7 mouse cellular contexts compared by ENCODE assay signal in the genomic region with DNA sequence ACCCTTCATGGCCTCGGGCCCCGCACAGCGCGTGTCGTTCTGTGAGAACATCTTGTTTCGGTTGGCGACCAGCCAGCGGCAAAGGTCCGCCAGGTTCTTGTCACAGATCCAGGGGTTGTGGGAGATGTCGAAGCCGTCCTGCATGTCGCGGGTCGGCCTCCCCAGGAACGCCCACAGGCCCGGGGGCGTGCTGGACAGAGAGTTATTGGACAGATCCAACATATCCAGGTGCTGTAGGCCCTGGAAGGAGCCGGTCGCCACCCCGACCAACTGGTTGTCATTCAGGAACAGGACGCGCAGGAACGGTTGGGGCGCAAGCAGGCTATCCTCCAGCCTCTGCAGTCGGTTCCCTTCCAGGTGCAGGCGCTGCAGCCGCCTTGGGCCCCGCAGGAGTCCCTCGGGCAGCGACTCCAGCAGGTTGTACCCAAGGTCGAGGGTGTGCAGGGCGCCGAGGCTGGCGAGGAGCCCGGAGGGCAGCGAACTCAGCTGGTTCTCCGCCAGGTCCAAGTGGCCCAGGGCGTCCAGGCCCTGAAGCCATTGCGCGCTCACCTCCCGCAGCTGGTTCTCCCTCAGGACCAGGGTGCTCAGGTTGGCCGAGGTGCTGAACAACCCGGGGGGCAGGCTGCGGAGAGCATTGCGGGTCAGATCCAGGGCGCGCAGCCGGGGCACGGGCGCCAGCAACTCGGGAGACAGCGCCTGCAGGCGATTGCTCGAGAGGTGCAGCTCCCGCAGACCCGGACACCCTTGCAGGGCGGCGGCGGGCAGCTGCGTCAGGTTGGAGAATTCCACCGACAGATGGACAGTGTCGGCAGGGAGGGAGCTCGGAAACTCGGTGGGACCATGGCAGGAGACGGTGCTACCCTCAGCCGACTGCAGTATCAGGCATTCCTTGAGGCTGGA. TPM values are rescaled to one million over a fixed set of nuclear protein-coding genes. Genes with fewer than 3 reads are reported as not detected.
DNase-seq lines count a peak whose midpoint lies in the region; ATAC-seq lines count a peak whose summit lies in the region.

No protein-coding gene starts in this region.

- H3K27ac ChIP-seq in lung, embryonic 15.5 days = no peak overlapping the region

- 0 out of 2 replicates have a peak overlapping the region, but pooled peaks have one; percentile 6 for H3K4me3 ChIP-seq in lung, embryonic 15.5 days

- peaks cover 84% of the 10 kb centered on the region for H3K27me3 ChIP-seq in lung, embryonic 15.5 days

- peaks cover 25% of the 10 kb centered on the region for H3K4me1 ChIP-seq in lung, embryonic 15.5 days

- 3% methylated on average over 66 of the region's 66 CpGs for WGBS in lung, embryonic 15.5 days

- H3K9me3 ChIP-seq in lung, embryonic 15.5 days = peaks cover 8% of the 10 kb centered on the region; the same call in 1 of the 2 replicates

- peak; percentile 31 for DNase-seq in Muller cell, postnatal 12 days (ENCODE audit: inconsistent ontology term)
- peak; percentile 85 to 86 for DNase-seq in adrenal gland, postnatal 36 days
- DNase-seq in heart, adult 18-20 months = peak; percentile 83
- DNase-seq in kidney, adult 18-20 months = peak; percentile 85
- DNase-seq in thymus, postnatal 10 days (ENCODE audit: low spot score in 2 of 2) = no peak

- H3K36me3 ChIP-seq in lung, embryonic 15.5 days = no peaks in the 10 kb centered on the region

- peak overlapping the region; percentile 18 for H3K4me2 ChIP-seq in lung, embryonic 15.5 days

- no peak for ATAC-seq in lung, embryonic 15.5 days (ENCODE audit: borderline replicate concordance, extremely low read depth, low FRiP score, low TSS enrichment)
- ATAC-seq in megakaryocyte-erythroid progenitor cell, adult 5-6 weeks (replicated peaks; ENCODE audit: low FRiP score, low TSS enrichment, poor library complexity, severe bottlenecking) = no peak

- H3K9ac ChIP-seq in lung, embryonic 15.5 days = no peak overlapping the region

RNA-seq across cellular contexts. Expression of a gene that starts 1.6 kb away (rescaled TPM):
- 10 to 100 TPM; 15.5 to 31.3 TPM for total RNA-seq in adrenal gland, postnatal 36 days (2021)
- 10 to 100 TPM; 56.2 to 65.4 TPM for total RNA-seq in heart, adult 18-20 months (2021)
- polyA plus RNA-seq in lung, embryonic 15.5 days (2015; fragmentation: Nextera tagmentation; extraction: Ambion mirVana) = 0.55 TPM in 2 replicates
- 1.8 TPM in 1 of 2 replicates, not detected in the other for total RNA-seq in megakaryocyte-erythroid progenitor cell, adult 5-6 weeks (2014; fragmentation: Nextera tagmentation)
- 2.1 TPM in 1 of 2 replicates, not detected in the other for total RNA-seq in megakaryocyte-erythroid progenitor cell, adult 5-6 weeks (2017)

RNA-seq across cellular contexts. Expression of a gene that starts 2.8 kb away (rescaled TPM):
- total RNA-seq in adrenal gland, postnatal 36 days (2021) = 10 to 100 TPM; 36.7 to 62.1 TPM
- 100 to 1,000 TPM; 166 TPM for total RNA-seq in heart, adult 18-20 months (2021)
- polyA plus RNA-seq in lung, embryonic 15.5 days (2015; fragmentation: Nextera tagmentation; extraction: Ambion mirVana) = 0.95 and 1.2 TPM in 2 replicates
- not detected in 2 replicates for total RNA-seq in megakaryocyte-erythroid progenitor cell, adult 5-6 weeks (2014; fragmentation: Nextera tagmentation)
- total RNA-seq in megakaryocyte-erythroid progenitor cell, adult 5-6 weeks (2017) = 0.23 TPM in 1 of 2 replicates, not detected in the other

RNA-seq across cellular contexts. Expression of a gene that starts 10.6 kb away (rescaled TPM):
- 10 to 100 TPM; 75.1 to 86.5 TPM for total RNA-seq in adrenal gland, postnatal 36 days (2021)
- total RNA-seq in heart, adult 18-20 months (2021) = 100 to 1,000 TPM; 118 to 175 TPM
- 0.10 and 0.19 TPM in 2 replicates for polyA plus RNA-seq in lung, embryonic 15.5 days (2015; fragmentation: Nextera tagmentation; extraction: Ambion mirVana)
- not detected in 2 replicates for total RNA-seq in megakaryocyte-erythroid progenitor cell, adult 5-6 weeks (2014; fragmentation: Nextera tagmentation)
- not detected in 2 replicates for total RNA-seq in megakaryocyte-erythroid progenitor cell, adult 5-6 weeks (2017)

RNA-seq across cellular contexts. Expression of a gene that starts 19.9 kb away (rescaled TPM):
- total RNA-seq in adrenal gland, postnatal 36 days (2021) = 10 to 100 TPM in 1 of 2 experiments, 1 to 10 TPM in 1; 6.4 to 10.0 TPM
- total RNA-seq in heart, adult 18-20 months (2021) = 10 to 100 TPM; 12.5 to 13.5 TPM
- polyA plus RNA-seq in lung, embryonic 15.5 days (2015; fragmentation: Nextera tagmentation; extraction: Ambion mirVana) = 2.1 TPM in 2 replicates
- total RNA-seq in megakaryocyte-erythroid progenitor cell, adult 5-6 weeks (2014; fragmentation: Nextera tagmentation) = 0.24 TPM in 1 of 2 replicates, not detected in the other
- total RNA-seq in megakaryocyte-erythroid progenitor cell, adult 5-6 weeks (2017) = 0.42 TPM in 1 of 2 replicates, not detected in the other

RNA-seq across cellular contexts. Expression of a gene that starts 40.8 kb away (rescaled TPM):
- 10 to 100 TPM; 59.9 to 62.0 TPM for total RNA-seq in adrenal gland, postnatal 36 days (2021)
- total RNA-seq in heart, adult 18-20 months (2021) = 10 to 100 TPM; 30.6 to 37.2 TPM
- 111 and 119 TPM in 2 replicates for polyA plus RNA-seq in lung, embryonic 15.5 days (2015; fragmentation: Nextera tagmentation; extraction: Ambion mirVana)
- total RNA-seq in megakaryocyte-erythroid progenitor cell, adult 5-6 weeks (2014; fragmentation: Nextera tagmentation) = 84.1 and 100 TPM in 2 replicates
- 70.9 and 103 TPM in 2 replicates for total RNA-seq in megakaryocyte-erythroid progenitor cell, adult 5-6 weeks (2017)

Comparison
In these comparisons a context has a peak if more than half of its experiments do, and no peak if none do; other contexts are left out.
1. DNase-seq: peak in Muller cell, postnatal 12 days (single experiment), adrenal gland, postnatal 36 days (2 of 2), heart, adult 18-20 months (2 of 2) and kidney, adult 18-20 months (single experiment); none in thymus, postnatal 10 days (0 of 2).
2. RNA of a gene that starts 1.6 kb away (total RNA-seq): 56.2 to 65.4 TPM in heart, adult 18-20 months and 15.5 to 31.3 TPM in adrenal gland, postnatal 36 days; 1.8 to 2.1 TPM in megakaryocyte-erythroid progenitor cell, adult 5-6 weeks; every median in the first group is over 4 times any median in the second.
3. RNA of a gene that starts 2.8 kb away (total RNA-seq): 166 TPM in heart, adult 18-20 months and 36.7 to 62.1 TPM in adrenal gland, postnatal 36 days; 0.23 TPM in megakaryocyte-erythroid progenitor cell, adult 5-6 weeks; every median in the first group is over 10 times any median in the second.
4. RNA of a gene that starts 10.6 kb away (total RNA-seq): 118 to 175 TPM in heart, adult 18-20 months and 75.1 to 86.5 TPM in adrenal gland, postnatal 36 days; not detected in megakaryocyte-erythroid progenitor cell, adult 5-6 weeks; every median in the first group is over 10 times any median in the second.